Mouse (Mus musculus): ENCODE results near the gene Olfr768. TPM values are rescaled to one million over a fixed set of nuclear protein-coding genes. Genes with fewer than 3 reads are reported as not detected.
A peak's percentile ranks its signal among the peaks of the same experiment; 100 is the strongest.
"Not testable (repeated sequence)": the region's sequence is repeated elsewhere in the genome, so short reads cannot be mapped to it uniquely, and the experiment has no call there.

The Olfr768 gene
- total RNA-seq (2014; rRNA removed) (not detected in 2 replicates), polyA plus RNA-seq (2015; fragmentation: Nextera tagmentation; extraction: Ambion mirVana) (not detected in 2 replicates)

DNA sequence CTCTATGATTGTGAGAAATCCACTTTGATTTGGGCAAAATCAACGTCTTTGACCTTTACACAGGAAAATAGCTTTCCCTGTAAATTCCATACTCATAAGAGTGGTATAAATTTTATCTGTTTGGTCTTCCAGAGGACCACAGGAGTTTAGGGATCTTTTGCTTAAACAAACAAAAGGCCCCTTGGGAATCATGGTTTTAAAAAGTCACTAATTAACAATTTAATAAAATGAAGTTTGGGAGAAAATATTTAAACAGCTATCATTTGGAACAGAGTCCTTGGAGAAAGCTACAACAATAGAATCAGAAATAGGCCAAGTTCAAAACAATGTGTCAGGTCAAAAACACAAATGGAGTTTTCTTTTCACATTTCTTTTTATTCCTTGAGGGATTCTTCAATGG, at the start of gene Olfr768:
Gene Olfr768 (minus strand): TSS at position 101 of the 400 bp plus-strand sequence.
- no peaks in the 10 kb centered on the region for H3K4me1 ChIP-seq (ENCODE audit: insufficient read depth, low read length)
- WGBS: 81% methylated on average over 1 of the region's 1 CpGs
- H3K9me3 ChIP-seq (ENCODE audit: low read length): no peaks in the 10 kb centered on the region
- H3K27me3 ChIP-seq (ENCODE audit: insufficient read depth, low read length): no peaks in the 10 kb centered on the region
- TF ChIP-seq CTCF (IDR thresholded peaks at IDR 0.05; ENCODE audit: low read depth): no peak
- DNase-seq (ENCODE audit: low spot score) (no peak), ATAC-seq (no peak)
- H3K36me3 ChIP-seq (ENCODE audit: insufficient read depth, low read length): no peaks in the 10 kb centered on the region
- no peak within 1 kb of the TSS for H3K9ac ChIP-seq (replicated peaks; ENCODE audit: low read length)
- H3K27ac ChIP-seq: no peak within 1 kb of the TSS
- H3K4me2 ChIP-seq (ENCODE audit: low read depth, low read length): no peak within 1 kb of the TSS
- no peak within 1 kb of the TSS for H3K4me3 ChIP-seq (ENCODE audit: low read length)

DNA sequence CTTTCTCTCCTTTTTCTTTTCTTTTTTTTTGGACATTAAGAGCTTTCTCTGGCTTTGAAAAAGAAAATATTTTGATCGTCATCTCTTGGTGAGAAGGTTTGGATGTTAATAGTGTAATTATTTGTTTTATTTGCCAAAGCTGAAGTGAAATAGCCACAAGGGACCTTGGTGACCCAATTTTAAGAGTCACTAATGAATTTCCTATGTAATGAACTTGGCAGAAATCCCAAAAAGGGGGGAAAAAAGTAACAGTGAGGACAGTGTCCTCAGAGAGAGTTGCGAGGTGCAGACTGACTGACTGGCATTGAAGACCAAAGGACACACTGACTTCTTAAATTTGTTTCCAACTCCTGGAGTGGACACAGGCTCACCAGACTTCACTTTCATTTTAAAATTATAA, 39.7 kb upstream of the Olfr768 start, which contains the start of gene Olfr770:
Gene Olfr770 (minus strand): TSS at position 101 of the 400 bp plus-strand sequence.
- ATAC-seq: no peak
- Histone ChIP-seq H3K27ac (no peak within 1 kb of the TSS), H3K36me3 (ENCODE audit: insufficient read depth, low read length) (no peaks in the 10 kb centered on the region), H3K4me3 (ENCODE audit: low read length) (no peak within 1 kb of the TSS), H3K4me1 (ENCODE audit: insufficient read depth, low read length) (no peaks in the 10 kb centered on the region), H3K9me3 (ENCODE audit: low read length) (no peaks in the 10 kb centered on the region), H3K4me2 (ENCODE audit: low read depth, low read length) (no peak within 1 kb of the TSS), H3K27me3 (ENCODE audit: insufficient read depth, low read length) (no peaks in the 10 kb centered on the region), H3K9ac (replicated peaks; ENCODE audit: low read length) (no peak within 1 kb of the TSS)
- WGBS: 54% methylated on average over 2 of the region's 2 CpGs
- no peak for TF ChIP-seq CTCF (IDR thresholded peaks at IDR 0.05; ENCODE audit: low read depth)
- peak; percentile 16 for DNase-seq (ENCODE audit: low spot score)

DNA sequence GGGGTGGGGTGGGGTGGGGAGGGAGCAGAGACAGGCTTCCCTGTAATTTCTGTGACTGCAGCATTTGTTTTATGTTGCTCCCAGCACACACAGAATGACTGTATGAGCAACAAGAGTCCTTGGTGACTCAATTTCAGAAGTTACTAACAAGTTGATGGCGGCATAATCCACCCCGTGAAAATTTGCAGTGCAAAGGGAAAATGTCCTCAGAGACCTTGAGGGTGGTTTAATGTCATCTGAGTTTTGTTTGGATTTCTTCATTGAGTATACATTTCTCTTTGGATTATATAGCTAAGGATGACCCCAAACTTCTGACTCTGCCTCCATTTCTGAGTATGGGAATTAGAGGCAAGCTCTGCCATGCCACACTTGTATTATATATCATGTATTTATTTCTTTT, 18.6 kb upstream of the Olfr768 start, which contains the start of gene Olfr769:
Gene Olfr769 (minus strand): TSS at position 101 of the 400 bp plus-strand sequence.
- 80% methylated on average over 2 of the region's 2 CpGs for WGBS

DNA sequence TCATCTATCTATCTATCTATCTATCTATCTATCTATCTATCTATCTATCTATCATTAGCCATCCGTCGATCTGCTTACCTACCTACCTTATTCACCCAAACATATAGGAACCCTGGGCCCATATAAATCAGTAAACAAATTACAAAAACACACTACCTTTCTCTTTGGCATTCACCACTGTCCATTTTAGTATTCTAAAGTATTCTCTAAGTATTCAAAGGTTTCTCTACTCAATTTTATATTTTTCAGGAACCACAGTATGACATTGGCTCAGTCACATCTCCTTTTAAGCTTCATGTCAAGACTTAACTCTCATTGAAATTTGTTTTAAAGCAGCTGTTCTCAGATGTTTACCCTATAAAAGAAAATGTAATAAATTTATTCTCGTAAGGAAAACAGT, 16.0 kb upstream of the Olfr768 start:
- Histone ChIP-seq H3K4me3 (ENCODE audit: low read length) (no peak overlapping the region), H3K36me3 (ENCODE audit: insufficient read depth, low read length) (no peaks in the 10 kb centered on the region), H3K9me3 (ENCODE audit: low read length) (no peaks in the 10 kb centered on the region), H3K9ac (replicated peaks; ENCODE audit: low read length) (no peak overlapping the region), H3K4me2 (ENCODE audit: low read depth, low read length) (no peak overlapping the region), H3K27me3 (ENCODE audit: insufficient read depth, low read length) (no peaks in the 10 kb centered on the region), H3K4me1 (ENCODE audit: insufficient read depth, low read length) (no peaks in the 10 kb centered on the region), H3K27ac (no peak overlapping the region)
- 93% methylated on average over 3 of the region's 3 CpGs for WGBS
- no peak for TF ChIP-seq CTCF (IDR thresholded peaks at IDR 0.05; ENCODE audit: low read depth)
- no peak for ATAC-seq
- DNase-seq (ENCODE audit: low spot score): no peak

More for the DNA sequence above, 18.6 kb upstream of the Olfr768 start, which contains the start of gene Olfr769:
- H3K4me2 ChIP-seq (ENCODE audit: low read depth, low read length): no peak within 1 kb of the TSS
- H3K4me1 ChIP-seq (ENCODE audit: insufficient read depth, low read length): no peaks in the 10 kb centered on the region
- H3K27ac ChIP-seq: no peak within 1 kb of the TSS
- no peak for TF ChIP-seq CTCF (IDR thresholded peaks at IDR 0.05; ENCODE audit: low read depth)
- no peaks in the 10 kb centered on the region for H3K9me3 ChIP-seq (ENCODE audit: low read length)
- no peak within 1 kb of the TSS for H3K4me3 ChIP-seq (ENCODE audit: low read length)
- ATAC-seq (no peak), DNase-seq (ENCODE audit: low spot score) (no peak)
- no peaks in the 10 kb centered on the region for H3K27me3 ChIP-seq (ENCODE audit: insufficient read depth, low read length)
- no peak within 1 kb of the TSS for H3K9ac ChIP-seq (replicated peaks; ENCODE audit: low read length)
- no peaks in the 10 kb centered on the region for H3K36me3 ChIP-seq (ENCODE audit: insufficient read depth, low read length)

DNA sequence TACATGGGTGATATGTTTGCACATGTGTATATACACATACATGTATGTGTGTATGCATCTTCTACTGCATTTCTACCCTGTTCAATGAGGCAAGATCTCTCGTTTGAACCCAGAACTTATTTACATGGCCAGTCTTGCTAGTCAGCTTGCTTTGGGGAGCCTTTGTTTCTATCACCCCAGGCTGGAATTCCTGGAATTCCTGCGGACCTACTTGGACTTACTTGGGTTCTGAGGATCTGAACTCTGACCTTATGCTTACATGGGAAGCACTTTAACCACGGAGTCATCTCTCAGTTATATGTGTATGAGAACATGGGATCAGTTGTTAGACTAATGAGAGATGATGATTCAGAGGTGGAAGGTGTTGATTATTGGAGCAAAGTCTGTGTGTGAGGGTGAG, 2.1 kb upstream of the Olfr768 start:
- no peaks in the 10 kb centered on the region for H3K27me3 ChIP-seq (ENCODE audit: insufficient read depth, low read length)
- ATAC-seq: no peak
- H3K9me3 ChIP-seq (ENCODE audit: low read length): no peaks in the 10 kb centered on the region
- no peaks in the 10 kb centered on the region for H3K4me1 ChIP-seq (ENCODE audit: insufficient read depth, low read length)
- H3K4me3 ChIP-seq (ENCODE audit: low read length): no peak overlapping the region
- TF ChIP-seq CTCF (IDR thresholded peaks at IDR 0.05; ENCODE audit: low read depth): no peak
- no peak overlapping the region for H3K9ac ChIP-seq (replicated peaks; ENCODE audit: low read length)
- no peaks in the 10 kb centered on the region for H3K36me3 ChIP-seq (ENCODE audit: insufficient read depth, low read length)
- H3K27ac ChIP-seq: no peak overlapping the region
- H3K4me2 ChIP-seq (ENCODE audit: low read depth, low read length): no peak overlapping the region
- DNase-seq (ENCODE audit: low spot score): no peak
- 28% methylated on average over 3 of the region's 3 CpGs for WGBS

DNA sequence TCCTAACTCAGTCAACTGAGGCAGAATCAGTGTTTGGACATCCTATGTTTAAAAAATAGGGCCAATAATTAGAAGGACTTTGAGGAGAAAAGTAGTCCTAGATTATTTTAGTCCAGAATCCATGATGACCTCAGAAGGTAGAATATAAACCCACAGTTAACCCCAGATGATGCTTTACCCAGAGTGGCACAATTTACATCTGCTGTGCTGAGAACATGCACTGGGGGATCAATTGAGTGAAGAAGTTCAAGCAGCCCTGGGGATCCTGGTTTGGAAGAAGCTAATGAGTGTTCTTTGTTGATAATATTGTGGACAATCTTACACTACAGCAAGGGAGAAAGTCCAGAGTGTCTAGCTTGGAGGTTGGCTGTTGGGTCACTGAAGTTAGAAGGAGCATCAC, 16.4 kb downstream of the Olfr768 start, which contains the start of gene Olfr767:
Gene Olfr767 (minus strand): TSS at position 101 of the 400 bp plus-strand sequence.
- not testable (repeated sequence) for H3K9me3 ChIP-seq (ENCODE audit: low read length); ATAC-seq; H3K27ac ChIP-seq; DNase-seq (ENCODE audit: low spot score); H3K27me3 ChIP-seq (ENCODE audit: insufficient read depth, low read length); H3K4me2 ChIP-seq (ENCODE audit: low read depth, low read length); H3K9ac ChIP-seq (replicated peaks; ENCODE audit: low read length); H3K4me1 ChIP-seq (ENCODE audit: insufficient read depth, low read length); H3K36me3 ChIP-seq (ENCODE audit: insufficient read depth, low read length); H3K4me3 ChIP-seq (ENCODE audit: low read length)

DNA sequence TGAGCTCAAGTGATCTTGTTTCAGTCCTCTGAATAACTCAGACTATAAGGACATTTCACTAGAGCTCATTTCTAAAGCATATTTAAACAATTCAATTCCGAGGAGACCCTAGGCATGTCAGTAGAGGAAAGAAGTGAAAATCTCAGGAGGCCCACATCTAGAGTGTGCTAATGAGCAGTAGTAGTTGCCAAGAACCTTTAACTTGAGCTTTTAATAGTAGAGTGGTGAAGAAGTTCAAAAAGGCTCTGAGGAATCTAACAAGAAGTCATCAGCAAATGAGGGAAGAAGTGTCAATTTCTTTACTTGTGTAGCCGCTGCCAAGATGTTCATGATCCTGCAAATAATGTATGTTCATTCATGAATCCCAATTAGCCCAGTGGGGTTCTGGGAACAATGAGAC, 30.3 kb downstream of the Olfr768 start, which contains the start of gene Olfr766-ps1:
Gene Olfr766-ps1 (minus strand): TSS at position 101 of the 400 bp plus-strand sequence.
- Histone ChIP-seq H3K4me2 (ENCODE audit: low read depth, low read length) (no peak within 1 kb of the TSS), H3K4me1 (ENCODE audit: insufficient read depth, low read length) (no peaks in the 10 kb centered on the region), H3K4me3 (ENCODE audit: low read length) (no peak within 1 kb of the TSS), H3K9ac (replicated peaks; ENCODE audit: low read length) (no peak within 1 kb of the TSS), H3K27ac (no peak within 1 kb of the TSS), H3K36me3 (ENCODE audit: insufficient read depth, low read length) (no peaks in the 10 kb centered on the region), H3K9me3 (ENCODE audit: low read length) (no peaks in the 10 kb centered on the region), H3K27me3 (ENCODE audit: insufficient read depth, low read length) (no peaks in the 10 kb centered on the region)
- no peak for ATAC-seq
- 83% methylated on average over 2 of the region's 2 CpGs for WGBS
- no peak for TF ChIP-seq CTCF (IDR thresholded peaks at IDR 0.05; ENCODE audit: low read depth)
- DNase-seq (ENCODE audit: low spot score): no peak

DNA sequence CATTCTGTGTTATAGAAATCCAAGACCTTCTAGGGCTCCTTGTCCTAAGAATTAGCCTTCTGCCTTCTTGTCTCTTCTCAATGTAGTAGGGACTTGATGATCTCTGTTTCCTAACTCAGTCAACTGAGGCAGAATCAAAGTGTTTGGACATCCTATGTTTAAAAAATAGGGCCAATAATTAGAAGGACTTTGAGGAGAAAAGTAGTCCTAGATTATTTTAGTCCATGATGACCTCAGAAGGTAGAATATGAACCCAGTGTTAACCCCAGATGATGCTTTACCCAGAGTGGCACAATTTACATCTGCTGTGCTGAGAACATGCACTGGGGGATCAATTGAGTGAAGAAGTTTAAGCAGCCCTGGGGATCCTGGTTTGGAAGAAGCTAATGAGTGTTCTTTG, 49.3 kb downstream of the Olfr768 start, which contains the start of gene Olfr765:
Gene Olfr765 (minus strand): TSS at position 101 of the 400 bp plus-strand sequence.
- DNase-seq (ENCODE audit: low spot score); H3K27ac ChIP-seq; H3K9me3 ChIP-seq (ENCODE audit: low read length); ATAC-seq; H3K27me3 ChIP-seq (ENCODE audit: insufficient read depth, low read length); H3K4me2 ChIP-seq (ENCODE audit: low read depth, low read length); H3K4me1 ChIP-seq (ENCODE audit: insufficient read depth, low read length); H3K36me3 ChIP-seq (ENCODE audit: insufficient read depth, low read length); H3K4me3 ChIP-seq (ENCODE audit: low read length); H3K9ac ChIP-seq (replicated peaks; ENCODE audit: low read length): not testable (repeated sequence)

Measured in hindbrain, postnatal 0 days (tissue).